Mouse (Mus musculus) cortical plate, adult 2 months (tissue): ENCODE results near the gene Prkaa2.

Experiments
- CTCF ChIP-seq: fragments of 200-500 bp; IDR thresholded peaks from 2 replicates; pipeline ENCODE4 v1.5.1; 2011; ENCODE audit warnings: mild to moderate bottlenecking, control low read depth, low read length; ENCODE audit not compliant: insufficient read depth; ENCODE audit errors: extremely low read depth
- POLR2A ChIP-seq: fragments of 200-500 bp; IDR thresholded peaks from 2 replicates; pipeline ENCODE4 v1.6.1; 2011; ENCODE audit warnings: mild to moderate bottlenecking, low read length, control low read depth; ENCODE audit not compliant: insufficient read depth; ENCODE audit errors: extremely low read depth

DNA sequence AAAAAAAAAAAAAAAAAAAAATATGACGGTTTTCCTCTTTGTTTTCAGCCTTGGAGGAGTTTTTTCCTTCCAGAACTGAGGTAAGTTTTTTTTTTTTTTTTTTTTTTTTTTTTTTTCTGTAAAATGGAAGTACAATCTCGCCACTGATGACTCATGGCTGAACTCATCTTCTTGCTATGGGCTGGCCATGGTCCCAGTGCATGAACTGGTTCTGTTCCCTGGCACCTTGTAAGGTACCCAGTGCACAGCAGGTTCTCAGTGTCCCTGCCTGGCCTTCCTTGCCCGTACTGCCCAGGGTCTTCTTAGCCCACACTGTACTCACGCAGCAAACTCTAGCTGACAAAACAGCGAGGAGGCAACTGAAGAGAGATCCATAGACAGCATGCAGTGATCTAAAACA lies 121.6 kb downstream of the Prkaa2 start:
- TF ChIP-seq CTCF (no peak), POLR2A (no peak)
